28 mouse cellular contexts compared by ENCODE assay signal in genomic region chr5:121137125-121137524, GRCm38 (mm10).
"Had no signal": no experiment of that assay in that cellular context is flagged by ENCODE, and none has a peak within 500 bp of the region (broad histone marks: within the 10 kb centered on the region; RNA-seq: fewer than 3 reads in every experiment).

No protein-coding gene starts in this region.

- H3K27ac ChIP-seq: limb, embryonic 10.5 days; limb, embryonic 12.5 days; limb, embryonic 13.5 days; limb, embryonic 15.5 days; liver, embryonic 12.5 days; liver, embryonic 13.5 days; liver, embryonic 14.5 days; liver, embryonic 15.5 days; lung, embryonic 15.5 days; macrophage; midbrain, embryonic 10.5 days; midbrain, embryonic 12.5 days; midbrain, embryonic 13.5 days; midbrain, embryonic 15.5 days; neural tube, embryonic 12.5 days had no signal

- DNase-seq: left cerebral cortex, postnatal 4 days; liver; liver, embryonic 13.5 days; liver, postnatal 0 days; lung, adult 18-20 months; lung, adult 2 months; lung, embryonic 14.5 days; lung, postnatal 10 days; lung, postnatal 14 days; lung, postnatal 36 days; lung, postnatal 4 days; midbrain, embryonic 14.5 days had no signal

- H3K4me3 ChIP-seq: limb, embryonic 10.5 days; limb, embryonic 12.5 days; limb, embryonic 13.5 days; limb, embryonic 15.5 days; liver, embryonic 12.5 days; liver, embryonic 13.5 days; liver, embryonic 15.5 days; lung, embryonic 15.5 days; megakaryocyte, embryonic 14.5 days; midbrain, embryonic 10.5 days; midbrain, embryonic 12.5 days; midbrain, embryonic 13.5 days; midbrain, embryonic 15.5 days; myocyte; neural tube, embryonic 12.5 days had no signal

- H3K9me3 ChIP-seq: limb, embryonic 10.5 days; limb, embryonic 12.5 days; limb, embryonic 13.5 days; limb, embryonic 15.5 days; liver, embryonic 12.5 days; liver, embryonic 13.5 days; liver, embryonic 15.5 days; lung, embryonic 15.5 days; megakaryocyte, embryonic 14.5 days; midbrain, embryonic 10.5 days; midbrain, embryonic 12.5 days; midbrain, embryonic 13.5 days; midbrain, embryonic 15.5 days; neural tube, embryonic 12.5 days had no signal

- H3K27me3 ChIP-seq: limb, embryonic 12.5 days; limb, embryonic 13.5 days; limb, embryonic 15.5 days; liver, embryonic 12.5 days; liver, embryonic 13.5 days; liver, embryonic 15.5 days; lung, embryonic 15.5 days; megakaryocyte, embryonic 14.5 days; midbrain, embryonic 12.5 days; midbrain, embryonic 13.5 days; midbrain, embryonic 15.5 days; neural tube, embryonic 12.5 days had no signal

- H3K4me1 ChIP-seq: limb, embryonic 10.5 days; limb, embryonic 12.5 days; limb, embryonic 13.5 days; limb, embryonic 15.5 days; liver, embryonic 12.5 days; liver, embryonic 13.5 days; liver, embryonic 15.5 days; lung, embryonic 15.5 days; midbrain, embryonic 10.5 days; midbrain, embryonic 12.5 days; neural tube, embryonic 12.5 days had no signal
